Mouse (Mus musculus) thymus, adult 2 months (tissue): ENCODE data around the gene Rps3.

Experiments used
- CTCF ChIP-seq: fragments of 200-500 bp; IDR thresholded peaks from 2 replicates; pipeline ENCODE4 v1.5.1; 2012; ENCODE audit warnings: mild to moderate bottlenecking, control low read depth, low read length, moderate library complexity, borderline replicate concordance; ENCODE audit not compliant: control insufficient read depth, poor library complexity, insufficient read depth; ENCODE audit errors: extremely low read depth
- POLR2A ChIP-seq: fragments of 200-500 bp; IDR thresholded peaks from 2 replicates; pipeline ENCODE4 v1.6.1; 2012; ENCODE audit warnings: mild to moderate bottlenecking, low read length, control low read depth, moderate library complexity; ENCODE audit not compliant: control insufficient read depth, poor library complexity, insufficient read depth; ENCODE audit errors: extremely low read depth

GRCm38 (mm10) chr7:99528547-99528946 lies 45.0 kb upstream of the Rps3 start:
- no peak for TF ChIP-seq CTCF
- no peak for TF ChIP-seq POLR2A
